Mouse (Mus musculus) adipocyte (in vitro differentiated cells): Measurements from ENCODE around the gene Tmem145.
A peak's percentile ranks its signal among the peaks of the same experiment; 100 is the strongest.
"Not testable (repeated sequence)": the region's sequence is repeated elsewhere in the genome, so short reads cannot be mapped to it uniquely, and the experiment has no call there.

ENCODE experiments used
- DNase-seq: peaks from one replicate; pipeline ENCODE4 v3.0.0-alpha.2; 2016; ENCODE audit warnings: low spot score

The Tmem145 gene

DNA sequence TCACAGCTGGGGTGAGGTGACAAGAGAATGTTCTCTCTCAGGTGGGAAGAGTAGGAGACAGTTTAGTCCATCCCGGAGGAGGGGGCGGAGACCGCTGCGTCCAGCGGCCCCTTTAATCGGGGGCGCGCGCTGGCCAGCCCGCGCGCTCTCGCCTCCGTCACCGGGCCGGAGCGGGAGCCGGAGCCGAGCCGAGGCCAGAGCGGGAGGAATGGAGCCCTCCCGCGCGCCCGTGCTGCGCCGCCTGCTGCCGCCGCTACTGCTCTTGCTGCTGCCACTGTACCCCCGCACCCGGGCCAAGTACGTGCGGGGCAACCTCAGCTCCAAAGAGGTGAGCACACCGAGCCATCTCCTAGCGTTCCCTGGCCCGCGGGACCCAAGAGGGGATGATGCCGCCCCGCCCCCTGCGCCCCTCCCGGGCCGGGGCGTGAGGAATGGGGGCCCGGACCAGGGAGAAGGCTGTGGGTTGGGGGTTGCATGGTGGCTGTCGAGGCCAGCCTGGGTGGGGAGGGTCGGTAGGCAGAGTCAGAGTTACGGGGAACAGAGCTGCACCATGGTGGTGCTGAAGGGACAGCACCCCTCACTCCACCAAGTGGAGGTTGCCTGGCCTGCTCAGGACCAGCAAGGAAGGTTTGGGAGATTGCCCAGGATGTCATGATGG is at the start of gene Tmem145:
Tmem145 (plus strand) TSS at position 151 of the 658 bp plus-strand sequence.
- DNase-seq = no peak

DNA sequence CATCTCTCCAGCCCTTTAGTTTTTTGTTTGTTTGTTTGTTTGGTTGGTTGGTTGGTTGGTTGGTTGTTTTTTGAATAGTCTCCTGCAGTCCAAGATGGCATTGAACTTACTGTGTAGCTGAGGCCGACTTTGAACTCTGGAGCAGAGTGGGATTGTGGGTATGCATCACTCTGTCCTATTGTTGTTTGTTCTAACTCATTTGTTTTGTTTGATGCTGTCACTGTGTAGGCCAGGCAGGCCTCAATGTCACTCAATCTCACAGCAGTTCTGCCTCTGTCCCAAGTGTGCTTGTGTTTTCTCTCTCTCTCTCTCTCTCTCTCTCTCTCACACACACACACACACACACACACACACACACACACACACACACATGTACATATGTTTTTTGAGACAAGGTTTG is 44.0 kb upstream of the Tmem145 start:
- DNase-seq = no peak

DNA sequence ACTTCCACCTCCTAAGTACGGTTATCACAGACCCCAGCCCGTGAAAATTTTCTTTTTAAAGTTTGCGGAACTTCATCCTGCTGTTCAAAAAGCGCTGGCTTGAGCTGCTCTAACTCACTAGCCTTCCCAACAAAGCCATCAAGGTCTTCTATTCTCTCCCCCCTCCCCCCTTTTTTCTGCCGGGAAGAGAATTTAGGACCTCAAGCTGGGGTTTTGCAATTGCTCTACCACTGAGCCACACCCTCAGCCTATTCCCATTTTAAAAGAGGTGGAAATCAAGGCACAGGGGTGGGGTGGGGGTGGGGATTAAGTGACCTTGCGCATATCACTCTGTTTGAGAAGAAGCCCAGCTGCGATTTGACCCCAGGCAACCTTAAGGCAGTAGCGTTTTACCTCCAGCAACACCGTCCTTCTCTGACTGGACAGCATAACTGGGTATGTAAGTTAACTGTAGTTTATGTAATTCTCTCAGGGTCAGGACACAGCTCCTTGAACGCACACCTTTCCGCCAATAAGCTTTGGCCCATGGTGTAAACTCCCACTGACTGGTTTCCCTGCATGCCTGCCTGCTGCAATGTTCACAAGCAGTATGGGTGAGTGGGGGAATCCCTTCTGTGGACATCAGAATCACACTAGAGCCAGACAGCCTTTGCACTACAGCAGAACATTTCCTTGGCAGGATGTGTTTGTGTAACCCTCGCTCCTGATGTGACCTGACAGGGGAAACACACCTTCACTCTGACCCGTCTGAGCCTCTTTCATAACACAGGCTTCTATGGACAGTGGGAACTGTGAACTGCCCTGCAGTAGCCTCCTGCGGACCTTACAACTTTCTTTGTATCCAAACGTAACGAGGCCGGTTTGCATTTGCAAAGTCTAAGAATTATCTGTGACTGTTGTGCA is 41.7 kb upstream of the Tmem145 start:
- DNase-seq = no peak

DNA sequence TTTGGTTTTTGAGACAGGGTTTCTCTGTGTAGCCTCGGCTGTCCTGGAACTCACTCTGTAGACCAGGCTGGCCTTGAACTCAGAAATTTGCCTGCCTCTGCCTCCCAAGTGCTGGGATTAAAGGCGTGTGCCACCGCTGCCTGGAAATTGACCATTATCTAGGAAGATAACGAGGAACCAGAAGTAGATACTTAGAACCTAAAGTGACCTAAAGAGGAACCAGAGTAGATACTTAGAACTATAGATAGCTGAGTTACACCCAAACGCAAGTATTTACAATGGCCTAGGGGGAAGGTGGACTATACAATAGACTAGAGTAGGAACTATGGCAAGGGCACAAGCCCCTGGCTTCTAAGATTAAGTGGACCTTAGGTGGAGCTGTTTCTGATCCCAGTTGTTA is 40.2 kb upstream of the Tmem145 start:
- DNase-seq = not testable (repeated sequence)

DNA sequence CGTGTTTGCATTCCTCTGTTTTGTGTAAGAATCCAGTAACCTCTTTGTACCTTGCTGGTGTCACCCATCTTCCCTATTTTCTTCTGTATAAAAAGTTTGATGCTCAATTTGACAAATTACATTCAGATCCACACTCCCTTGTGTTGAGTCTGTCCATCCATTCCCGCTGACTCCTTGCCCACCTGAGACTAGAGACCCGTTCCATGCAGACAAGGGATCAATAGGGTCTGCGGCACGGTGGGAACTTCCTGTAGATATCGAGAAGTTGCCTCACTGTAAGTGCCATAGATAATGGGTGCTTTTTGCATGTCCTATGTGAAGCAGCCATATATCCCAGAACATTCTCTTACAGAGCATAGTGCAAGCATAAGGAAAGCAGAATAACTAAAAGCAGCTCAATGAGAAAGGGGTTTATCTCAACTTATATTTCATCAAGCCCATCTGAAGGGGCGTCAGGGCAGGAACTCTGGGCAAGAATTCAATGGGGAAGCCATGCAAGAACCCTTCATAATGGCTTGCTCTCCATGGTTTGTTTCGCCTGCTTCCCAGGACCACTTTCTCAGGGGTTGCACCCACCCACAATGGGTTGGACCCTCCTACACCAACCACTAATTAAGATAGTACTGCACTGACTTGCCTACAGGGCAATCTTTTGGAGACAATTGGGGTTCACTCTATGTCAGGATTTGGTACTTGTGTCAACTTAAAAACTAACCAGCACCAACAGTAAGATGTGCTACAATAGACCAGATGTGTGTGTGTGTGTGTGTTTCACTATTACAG is 39.5 kb upstream of the Tmem145 start:
- no peak for DNase-seq

DNA sequence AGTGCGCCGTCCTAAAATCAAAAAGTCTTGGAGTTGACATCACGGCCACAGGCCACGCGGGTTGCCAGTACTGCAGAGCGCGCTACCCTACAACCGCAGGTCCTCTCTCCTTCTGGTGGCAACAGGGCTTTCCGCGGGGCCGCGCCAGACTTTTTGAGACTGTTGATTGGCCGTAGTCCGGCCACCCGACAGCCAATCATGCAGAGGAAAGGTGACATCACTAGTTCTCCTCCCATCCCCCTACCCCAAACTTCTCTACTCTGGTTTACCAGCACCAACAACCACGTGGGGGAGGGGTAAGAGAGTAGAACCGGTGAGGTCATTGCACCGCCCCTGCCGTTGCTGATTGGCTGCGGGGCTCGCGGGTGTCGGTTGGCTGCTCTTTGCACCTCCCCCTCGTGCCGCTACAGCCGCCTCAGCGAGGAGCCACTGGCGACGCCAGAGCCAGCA is 38.6 kb upstream of the Tmem145 start, which contains the start of gene Cic:
Cic (plus strand) TSS at position 404 of the 450 bp plus-strand sequence.
- DNase-seq = peak; percentile 98

DNA sequence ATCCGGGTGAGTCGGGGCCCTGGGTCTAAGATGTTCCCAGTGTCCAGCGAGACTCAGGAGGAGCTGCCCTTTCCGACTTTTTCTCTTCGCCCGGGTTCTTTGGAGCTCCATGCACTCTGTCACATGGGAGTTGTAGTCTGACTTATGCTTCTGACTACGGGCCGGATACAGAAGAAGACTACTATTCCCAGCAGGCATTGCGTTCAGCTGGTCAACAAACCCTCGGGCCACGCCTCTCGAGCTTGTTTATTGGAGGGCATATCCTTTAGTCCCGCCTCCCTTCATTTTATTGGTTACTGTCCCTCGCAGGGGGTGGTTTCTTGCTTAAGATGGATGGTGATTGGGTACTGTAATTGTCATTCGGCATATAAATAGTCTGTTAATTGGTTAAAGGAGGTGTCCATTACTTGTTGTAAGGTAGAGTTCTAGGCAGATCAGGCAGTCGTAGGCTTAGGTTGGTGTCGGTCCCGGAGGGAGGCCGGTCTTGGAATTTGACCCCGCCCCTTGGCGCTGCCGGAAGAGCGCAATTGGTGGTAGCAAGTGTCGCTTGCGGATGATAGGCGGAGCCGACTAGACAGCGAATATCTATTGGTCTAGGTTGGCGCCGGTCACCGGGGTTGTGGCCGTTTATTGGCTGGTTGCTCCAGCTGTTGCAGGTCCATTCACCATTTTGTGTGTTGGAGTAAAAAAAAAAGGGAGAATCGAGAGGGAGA is 38.0 kb upstream of the Tmem145 start:
- DNase-seq = peak; percentile 99

DNA sequence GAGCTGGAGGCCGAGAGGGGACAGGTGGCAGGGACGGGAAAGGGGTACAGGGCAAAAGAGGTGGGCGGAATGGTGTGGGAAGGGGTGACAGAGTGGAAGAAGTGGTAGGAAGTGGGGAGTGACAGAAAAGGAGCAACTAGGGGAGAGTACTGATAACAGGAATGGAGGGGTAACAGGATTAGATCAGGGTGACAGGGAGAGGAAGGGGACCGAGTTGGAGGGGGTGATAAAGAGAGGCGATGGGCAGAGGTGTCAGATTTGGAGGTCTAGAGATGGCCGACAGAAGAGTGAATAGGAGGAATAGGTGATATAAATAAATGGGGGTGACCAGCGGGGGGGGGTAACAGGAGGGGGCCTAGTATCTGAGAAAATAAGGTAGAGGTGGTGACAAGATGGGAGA is 37.3 kb upstream of the Tmem145 start:
- DNase-seq = no peak

DNA sequence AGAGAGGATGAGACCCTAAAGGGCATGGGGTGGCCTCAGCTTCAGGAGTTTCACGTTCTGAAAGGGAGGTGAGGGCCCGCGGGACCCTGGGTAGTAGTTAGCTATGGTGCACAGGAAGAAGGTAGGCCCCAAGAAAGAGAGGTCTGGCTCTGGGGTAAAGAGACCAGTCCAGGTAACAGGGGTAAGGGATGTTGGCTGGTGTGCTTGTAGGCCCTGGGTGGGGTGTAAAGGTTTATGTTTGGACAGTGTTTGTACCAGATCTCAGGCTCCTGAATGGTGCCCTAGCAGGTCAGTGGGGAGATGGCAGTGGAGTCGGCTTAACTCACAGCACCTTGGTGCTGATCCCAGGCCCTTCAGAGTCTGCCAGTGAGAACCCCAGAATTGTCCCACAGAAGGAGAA is 36.9 kb upstream of the Tmem145 start:
- no peak for DNase-seq

DNA sequence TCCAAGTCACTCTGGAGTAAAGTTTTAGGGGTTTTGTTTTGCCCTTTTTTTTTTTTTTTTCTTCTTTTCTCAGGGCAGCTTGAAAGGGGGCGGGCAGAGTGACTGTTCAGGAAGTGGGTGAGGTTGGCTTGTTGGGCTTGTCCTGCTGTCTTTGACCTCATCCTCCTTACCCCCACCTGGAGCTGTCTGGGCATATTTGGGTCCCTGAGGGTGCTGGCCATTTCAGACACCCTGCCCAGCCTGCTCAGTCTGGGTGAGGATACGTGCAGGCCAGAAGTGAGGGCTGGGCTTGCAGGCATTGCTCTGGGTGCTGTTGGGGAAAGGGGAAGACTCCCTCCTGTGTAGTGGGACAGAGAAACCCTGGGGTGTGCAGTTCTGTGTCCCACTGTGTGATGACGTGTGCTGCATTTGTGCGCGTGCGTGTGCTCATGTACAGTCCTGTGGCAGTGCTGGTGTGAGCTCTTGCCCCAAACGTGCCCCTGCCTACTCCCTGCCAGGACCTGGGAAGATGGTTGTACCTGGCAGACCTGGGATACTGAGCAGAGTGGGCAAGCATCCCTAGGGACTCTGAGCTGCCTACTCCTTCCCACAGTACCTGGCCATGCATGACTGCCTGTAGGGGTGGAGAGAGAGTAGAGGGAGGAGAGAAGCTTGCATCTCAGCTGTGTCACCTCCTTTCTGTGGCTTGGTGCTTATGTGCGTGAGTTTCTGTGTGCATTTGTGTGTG is 36.2 kb upstream of the Tmem145 start:
- no peak for DNase-seq

DNA sequence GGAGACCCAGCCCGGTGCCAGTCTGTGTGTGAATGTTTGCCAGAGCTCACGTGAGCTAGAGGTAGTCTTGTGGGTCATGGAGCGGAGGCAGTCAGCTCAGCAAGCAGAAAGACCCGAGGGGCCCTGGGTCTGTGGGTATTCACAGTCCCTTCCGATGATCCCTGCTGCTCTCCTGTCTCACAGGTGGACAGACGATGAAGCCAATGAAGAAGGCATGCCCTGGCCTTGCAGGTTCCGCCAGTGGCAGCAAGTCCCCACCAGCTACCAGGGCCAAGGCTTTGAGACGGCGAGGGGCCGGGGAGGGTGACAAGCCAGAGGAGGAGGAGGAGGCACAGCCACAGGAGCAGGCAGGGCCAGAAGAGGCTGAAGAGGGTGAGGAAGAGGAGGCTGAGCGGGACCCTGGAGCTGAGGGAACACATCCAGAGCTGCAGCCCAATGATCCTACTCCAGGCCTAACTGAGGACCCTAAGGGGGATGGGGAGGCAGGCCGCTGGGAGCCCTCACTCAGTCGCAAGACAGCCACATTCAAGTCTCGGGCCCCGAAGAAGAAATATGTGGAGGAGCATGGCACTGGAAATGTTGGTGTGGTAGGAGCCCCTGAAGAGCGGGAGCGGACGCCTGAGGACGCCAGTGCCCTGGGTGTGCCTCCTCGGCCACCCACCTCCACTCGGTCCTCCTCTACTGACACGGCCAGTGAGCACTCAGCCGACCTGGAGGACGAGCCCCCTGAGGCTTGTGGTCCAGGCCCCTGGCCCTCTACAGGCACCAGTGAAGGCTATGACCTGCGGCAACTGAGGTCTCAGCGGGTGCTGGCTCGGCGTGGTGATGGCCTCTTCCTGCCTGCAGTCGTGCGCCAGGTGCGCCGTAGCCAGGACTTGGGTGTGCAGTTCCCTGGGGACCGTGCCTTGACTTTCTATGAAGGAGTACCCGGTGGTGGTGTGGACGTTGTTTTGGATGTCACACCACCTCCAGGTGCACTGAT is 35.0 kb upstream of the Tmem145 start:
- no peak for DNase-seq

DNA sequence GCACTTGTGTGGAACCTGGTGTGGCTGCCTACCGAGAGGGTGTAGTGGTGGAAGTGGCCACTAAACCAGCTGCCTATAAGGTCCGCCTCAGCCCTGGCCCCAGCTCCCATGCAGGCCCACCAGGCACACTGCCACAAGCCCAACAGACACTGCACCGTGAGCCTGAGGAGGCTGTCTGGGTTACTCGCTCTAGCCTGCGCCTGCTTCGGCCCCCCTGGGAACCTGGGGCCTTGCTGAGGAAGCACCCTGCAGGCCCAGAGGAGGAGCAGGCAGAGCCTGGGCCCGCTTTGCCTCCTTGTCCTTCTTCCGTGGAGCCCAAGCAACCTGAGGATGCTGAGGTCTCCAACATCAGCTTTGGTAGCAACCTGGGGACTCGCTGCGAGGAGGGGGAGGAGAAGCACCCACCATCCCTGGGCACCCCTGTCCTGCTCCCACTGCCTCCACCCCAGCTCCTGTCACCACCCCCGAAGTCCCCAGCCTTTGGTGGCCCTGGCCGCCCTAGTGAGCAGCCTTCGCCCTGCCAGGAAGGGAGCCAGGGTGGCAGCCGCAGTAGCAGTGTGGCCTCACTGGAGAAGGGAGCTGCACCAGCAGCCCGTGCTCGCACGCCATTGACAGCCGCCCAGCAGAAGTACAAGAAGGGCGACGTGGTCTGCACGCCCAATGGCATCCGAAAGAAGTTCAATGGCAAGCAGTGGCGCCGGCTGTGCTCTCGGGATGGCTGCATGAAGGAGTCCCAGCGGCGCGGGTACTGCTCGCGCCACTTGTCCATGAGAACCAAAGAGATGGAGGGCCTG is 34.1 kb upstream of the Tmem145 start:
- DNase-seq = no peak

DNA sequence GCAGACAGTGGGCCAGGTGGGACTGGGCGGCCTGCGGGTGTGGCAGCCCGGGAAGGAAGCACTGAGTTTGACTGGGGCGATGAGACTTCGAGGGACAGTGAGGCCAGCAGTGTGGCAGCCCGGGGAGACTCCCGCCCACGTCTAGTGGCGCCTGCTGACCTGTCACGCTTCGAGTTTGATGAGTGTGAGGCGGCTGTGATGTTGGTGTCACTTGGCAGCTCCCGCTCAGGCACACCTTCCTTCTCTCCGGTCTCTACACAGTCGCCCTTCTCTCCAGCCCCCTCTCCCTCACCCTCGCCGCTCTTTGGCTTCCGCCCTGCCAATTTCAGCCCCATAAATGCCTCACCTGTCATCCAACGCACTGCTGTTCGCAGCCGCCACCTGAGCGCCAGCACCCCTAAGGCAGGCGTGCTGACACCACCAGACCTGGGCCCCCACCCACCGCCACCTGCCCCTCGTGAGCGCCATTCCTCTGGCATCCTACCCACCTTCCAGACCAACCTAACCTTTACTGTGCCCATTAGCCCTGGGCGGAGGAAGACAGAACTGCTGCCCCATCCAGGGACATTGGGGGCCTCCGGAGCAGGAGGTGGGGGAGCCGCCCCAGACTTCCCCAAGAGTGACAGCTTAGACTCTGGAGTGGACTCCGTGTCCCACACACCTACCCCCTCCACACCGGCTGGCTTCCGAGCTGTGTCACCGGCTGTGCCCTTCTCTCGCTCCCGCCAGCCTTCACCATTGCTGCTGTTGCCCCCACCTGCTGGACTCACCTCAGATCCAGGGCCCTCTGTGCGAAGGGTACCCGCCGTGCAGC is 33.3 kb upstream of the Tmem145 start:
- no peak for DNase-seq

DNA sequence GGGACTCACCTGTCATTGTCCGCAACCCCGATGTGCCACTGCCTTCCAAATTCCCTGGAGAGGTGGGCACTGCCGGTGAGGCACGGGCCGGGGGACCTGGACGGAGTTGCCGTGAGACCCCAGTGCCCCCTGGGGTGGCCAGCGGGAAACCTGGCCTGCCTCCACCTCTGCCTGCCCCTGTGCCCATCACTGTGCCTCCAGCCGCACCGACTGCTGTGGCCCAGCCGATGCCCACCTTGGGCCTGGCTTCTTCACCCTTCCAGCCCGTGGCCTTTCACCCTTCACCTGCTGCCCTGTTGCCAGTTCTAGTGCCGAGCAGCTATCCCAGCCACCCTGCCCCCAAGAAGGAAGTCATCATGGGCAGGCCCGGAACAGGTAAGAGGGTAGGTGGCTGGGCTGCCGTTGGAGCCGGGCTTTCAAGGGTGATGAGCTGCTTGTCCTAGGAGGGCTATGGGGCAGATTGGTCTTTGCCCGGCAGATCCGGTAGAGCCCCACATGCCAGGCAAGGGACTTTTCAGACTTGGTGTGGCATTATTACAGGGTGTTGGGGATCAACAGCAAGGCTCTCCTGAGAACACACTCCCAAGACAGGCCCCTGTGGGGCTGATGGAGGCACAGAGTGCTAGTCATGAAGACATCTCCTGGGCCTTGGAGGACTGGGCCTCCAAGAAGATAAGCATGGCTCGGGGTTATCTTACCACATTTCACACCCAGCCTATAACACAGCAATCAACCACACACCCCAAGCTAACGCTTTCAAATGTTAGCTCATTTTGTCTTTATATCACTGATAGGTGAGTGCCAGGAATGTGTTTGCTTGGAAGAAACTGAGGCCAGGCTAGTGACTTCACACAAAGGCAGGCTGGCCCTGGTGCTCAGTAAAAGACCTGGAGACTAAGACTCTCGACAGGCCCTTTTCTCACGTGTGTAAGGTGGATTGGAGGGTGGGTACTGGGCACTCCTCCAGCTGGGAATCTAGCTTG is 32.4 kb upstream of the Tmem145 start:
- no peak for DNase-seq

DNA sequence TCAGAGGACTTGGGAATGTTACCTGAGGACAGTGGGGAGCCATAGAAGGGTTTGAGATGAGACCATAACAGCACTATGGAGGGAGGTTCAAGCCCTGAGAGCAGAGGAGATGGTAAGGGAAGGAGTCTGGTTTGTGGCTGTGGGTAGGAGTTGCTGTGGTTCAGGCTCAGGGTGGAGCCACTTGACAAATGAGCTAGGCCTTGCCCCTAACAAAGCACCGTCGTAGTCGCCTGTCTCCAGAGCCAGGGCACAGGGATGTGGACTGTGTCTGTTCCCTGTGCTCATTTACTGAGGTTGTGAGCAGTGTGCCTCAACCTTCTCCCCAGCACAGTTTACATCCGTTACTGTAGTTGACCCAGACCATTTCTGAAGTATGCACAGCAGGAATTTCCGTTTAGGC is 31.3 kb upstream of the Tmem145 start:
- no peak for DNase-seq

DNA sequence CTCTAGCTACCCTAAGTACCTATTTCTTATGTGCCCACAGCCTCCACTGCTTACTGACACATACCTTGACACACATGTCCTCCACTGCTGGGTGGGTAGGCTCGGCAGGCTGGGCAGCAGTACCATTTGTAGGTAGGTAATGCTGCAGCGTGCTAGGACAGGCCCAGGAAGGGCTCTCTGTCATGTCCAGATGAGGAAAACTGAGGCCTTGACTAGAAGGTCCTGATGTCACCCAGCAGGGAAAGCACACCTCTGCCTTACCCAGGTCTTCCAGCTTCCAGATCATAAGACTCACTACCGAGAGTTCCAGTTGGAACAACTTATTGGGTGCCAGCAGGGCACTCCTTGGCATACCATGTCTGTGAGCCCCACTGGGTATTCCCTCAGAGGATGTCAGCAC is 30.9 kb upstream of the Tmem145 start:
- no peak for DNase-seq
